Mouse (Mus musculus) activated CD4-positive, CD25-positive, alpha-beta regulatory T cell (primary cell): ENCODE results near the gene Hnrnpf. TPM values are rescaled to one million over a fixed set of nuclear protein-coding genes. Genes with fewer than 3 reads are reported as not detected.

Source experiments
- polyA plus RNA-seq, 2 experiments: library from polyadenylated mRNA; unstranded; fragments of 100-300 nt; shearing (Covaris generic); gene quantifications; one replicate each; pipeline ENCODE4 v1.2.1; 2017

Hnrnpf gene
- 1,000 to 10,000 TPM; 1,051 to 1,224 TPM for polyA plus RNA-seq

DNA sequence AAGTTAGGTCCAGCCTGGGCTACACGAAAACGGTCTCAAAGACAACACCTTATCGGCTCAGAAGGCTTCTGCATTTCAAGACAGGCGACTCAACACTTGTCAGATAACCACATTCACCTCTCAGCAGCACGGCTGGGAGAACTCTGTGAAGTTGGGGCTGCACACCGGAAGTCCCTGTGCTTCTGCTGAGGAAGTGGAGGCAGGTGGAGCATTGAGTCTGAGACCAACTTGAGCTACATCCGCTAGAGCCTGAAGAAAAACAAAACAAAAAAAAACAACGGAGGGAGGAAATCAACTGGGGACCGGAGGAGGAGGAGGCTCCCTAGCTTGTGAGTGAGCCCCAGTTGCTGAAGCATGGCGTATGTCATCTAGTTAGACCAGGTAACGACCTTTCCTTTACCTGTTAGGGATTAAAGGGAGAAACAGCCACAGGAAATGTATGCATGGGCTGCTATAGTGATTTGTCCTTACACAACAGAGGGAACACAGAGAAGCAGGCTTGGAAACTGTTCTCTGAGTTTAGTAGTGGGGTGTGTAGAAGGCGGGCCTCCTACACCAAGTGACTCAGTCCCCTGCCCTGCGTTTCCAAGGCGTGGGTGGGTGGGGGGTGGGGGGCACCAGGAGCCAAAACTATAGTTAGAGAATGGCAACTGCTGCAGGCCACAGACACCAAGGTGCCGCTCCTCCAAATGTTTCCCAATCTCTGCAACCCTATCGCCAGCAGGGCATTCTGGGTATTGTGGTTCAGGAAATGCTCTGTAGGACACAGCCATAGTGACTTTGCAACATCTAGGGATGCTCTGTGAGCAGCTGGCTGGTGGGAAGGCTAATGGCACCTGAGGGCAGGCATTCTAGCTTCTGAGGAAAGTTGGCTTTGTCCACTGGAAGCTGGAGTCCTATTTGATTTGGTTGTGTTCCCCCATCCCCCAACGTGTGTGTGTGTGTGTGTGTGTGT, at the start of gene Hnrnpf:
Gene Hnrnpf (plus strand): TSS at position 199 of the 955 bp plus-strand sequence.

DNA sequence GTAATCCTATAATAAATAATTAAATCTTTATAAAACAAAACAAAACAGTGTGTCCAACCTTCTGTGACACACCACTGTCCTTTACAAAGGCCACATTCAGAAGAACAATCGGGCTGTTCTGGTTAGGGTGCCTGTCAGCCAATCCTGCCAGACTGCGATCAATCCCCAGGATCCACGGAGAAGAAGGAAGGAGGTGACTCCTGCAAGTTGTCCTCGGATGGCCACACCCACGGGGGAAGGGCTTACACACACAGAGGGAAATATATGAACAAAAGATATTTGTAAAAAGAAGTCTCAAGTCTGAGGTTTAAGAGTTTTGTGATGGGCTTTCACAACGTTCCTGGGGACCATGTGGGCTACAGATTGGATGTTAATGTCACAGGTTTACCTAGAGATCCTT, 38.3 kb upstream of the Hnrnpf start, which contains the start of gene Zfp239:
Gene Zfp239 (plus strand): TSS at position 253 of the 400 bp plus-strand sequence.

DNA sequence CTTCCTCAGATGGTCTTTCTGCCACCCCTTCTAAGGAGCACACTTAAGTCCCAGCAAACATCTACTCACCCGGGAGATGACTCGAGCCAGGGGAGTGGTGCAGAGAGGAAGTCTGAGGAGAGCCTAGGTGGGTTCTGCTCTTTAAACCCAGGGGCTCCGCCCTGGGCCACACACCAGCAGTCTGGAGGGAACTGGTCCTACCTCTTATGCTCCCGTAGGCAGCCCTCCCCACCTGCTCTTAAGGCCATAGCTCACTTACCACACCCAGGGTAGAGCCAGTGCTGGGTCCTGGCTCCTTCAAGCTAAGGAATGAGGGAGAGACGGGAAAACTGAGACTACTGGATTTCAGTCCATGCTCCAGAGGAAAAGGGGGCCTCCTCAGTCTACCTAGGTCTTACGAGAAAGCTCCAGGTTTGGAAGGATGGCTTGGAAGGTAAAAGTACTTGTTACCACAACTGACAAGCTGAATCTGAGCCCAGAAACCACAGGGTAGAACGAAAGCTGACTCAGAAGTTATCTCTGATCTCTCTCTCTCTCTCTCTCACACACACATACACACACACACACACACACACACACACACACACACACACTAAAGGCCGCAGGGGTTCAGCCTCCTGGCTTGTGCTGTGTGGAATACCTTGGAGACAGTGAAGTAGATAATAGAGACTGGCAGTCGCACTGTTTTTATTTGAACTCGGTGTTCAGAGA, 37.3 kb downstream of the Hnrnpf start, which contains the start of gene Fxyd4:
Gene Fxyd4 (minus strand): TSS at position 471 of the 711 bp plus-strand sequence.

Other genes with a start within 250 kb of the Hnrnpf start
- 10 to 100 TPM; 25.1 to 31.5 TPM for gene Zfp637, start 59.1 kb upstream of the Hnrnpf start, polyA plus RNA-seq
- 1 to 10 TPM; 2.6 to 4.1 TPM for gene Zfp239, start 38.2 kb upstream of the Hnrnpf start, polyA plus RNA-seq
- gene Fxyd4, start 37.4 kb downstream of the Hnrnpf start, polyA plus RNA-seq, result 1 to 10 TPM; 1.6 to 3.9 TPM
- gene Rasgef1a, start 111.1 kb downstream of the Hnrnpf start, polyA plus RNA-seq, result 1 to 10 TPM; 3.5 to 3.6 TPM
- gene Csgalnact2, start 238.8 kb downstream of the Hnrnpf start, polyA plus RNA-seq, result 10 to 100 TPM; 15.1 to 18.2 TPM